15 mouse cellular contexts compared by ENCODE assay signal in the genomic region with DNA sequence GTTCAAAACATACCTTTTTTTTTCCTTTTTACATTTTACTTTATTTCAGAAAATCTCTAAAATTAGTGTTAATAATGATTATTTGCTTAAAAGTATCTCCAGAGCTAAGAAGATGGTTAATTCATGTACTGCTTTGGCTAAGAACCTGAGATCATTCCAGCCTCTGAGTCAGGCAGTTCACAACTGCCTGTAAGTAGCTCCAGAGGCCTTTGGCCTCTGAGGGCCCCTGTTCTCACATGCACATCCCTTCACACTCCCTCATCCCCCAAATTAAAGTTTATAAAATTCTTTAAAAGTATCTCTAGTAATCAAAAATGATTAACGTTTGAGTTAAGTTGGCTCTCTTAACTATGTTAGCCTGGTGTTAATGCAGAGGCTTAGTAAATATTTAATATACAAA.
"Had no signal": no experiment of that assay in that cellular context is flagged by ENCODE, and none has a peak within 500 bp of the region (broad histone marks: within the 10 kb centered on the region; RNA-seq: fewer than 3 reads in every experiment).

No protein-coding gene starts in this region.

- H3K4me1 ChIP-seq: limb, embryonic 12.5 days; limb, embryonic 15.5 days; midbrain, embryonic 12.5 days; midbrain, embryonic 15.5 days; neural tube, embryonic 13.5 days had no signal

- H3K27ac ChIP-seq: limb, embryonic 12.5 days; limb, embryonic 15.5 days; liver, embryonic 14.5 days; midbrain, embryonic 12.5 days; midbrain, embryonic 15.5 days; neural tube, embryonic 13.5 days had no signal

- H3K9ac ChIP-seq: limb, embryonic 12.5 days; limb, embryonic 15.5 days; liver, embryonic 14.5 days; liver, postnatal 0 days; lung, embryonic 14.5 days; midbrain, embryonic 12.5 days; midbrain, embryonic 15.5 days; neural tube, embryonic 13.5 days had no signal

- ATAC-seq: midbrain, embryonic 15.5 days had no signal

- H3K9me3 ChIP-seq: limb, embryonic 12.5 days; limb, embryonic 15.5 days; midbrain, embryonic 12.5 days; midbrain, embryonic 15.5 days had no signal

- DNase-seq: kidney, adult 18-20 months; kidney, postnatal 14 days; left cerebral cortex, postnatal 4 days; lung, embryonic 14.5 days; lung, postnatal 10 days; retina, postnatal 1 day; right cerebral cortex, postnatal 25 days had no signal

- H3K4me2 ChIP-seq: limb, embryonic 12.5 days; limb, embryonic 15.5 days; liver, embryonic 11.5 days; lung, embryonic 14.5 days; midbrain, embryonic 12.5 days; midbrain, embryonic 15.5 days; neural tube, embryonic 13.5 days had no signal

- H3K36me3 ChIP-seq: limb, embryonic 12.5 days; limb, embryonic 15.5 days; midbrain, embryonic 12.5 days; midbrain, embryonic 15.5 days; neural tube, embryonic 13.5 days had no signal

- H3K27me3 ChIP-seq: limb, embryonic 12.5 days; limb, embryonic 15.5 days; midbrain, embryonic 12.5 days; midbrain, embryonic 15.5 days; neural tube, embryonic 13.5 days had no signal

- H3K4me3 ChIP-seq: limb, embryonic 12.5 days; limb, embryonic 15.5 days; midbrain, embryonic 12.5 days; midbrain, embryonic 15.5 days; neural tube, embryonic 13.5 days had no signal
